In genomic region chr2:164517485-164518221, GRCm38 (mm10) we compare ENCODE assay signal across 9 mouse cellular contexts. TPM values are rescaled to one million over a fixed set of nuclear protein-coding genes. Genes with fewer than 3 reads are reported as not detected.
DNase-seq lines count a peak whose midpoint lies in the region; ATAC-seq and TF ChIP-seq lines count a peak whose summit lies in the region.
"Had no signal": no experiment of that assay in that cellular context is flagged by ENCODE, and none has a peak within 500 bp of the region (broad histone marks: within the 10 kb centered on the region; RNA-seq: fewer than 3 reads in every experiment).

No protein-coding gene starts in this region.

- H3K4me1 ChIP-seq in ES-E14 (ENCODE audit: control insufficient read depth in 2 of 2, insufficient read depth in 2 of 2, low read length in 2 of 2, poor library complexity in 1 of 2) = peaks cover 4 to 6% of the 10 kb centered on the region in 2 experiments; a peak in 3 of 4 replicates
- peaks cover 11% of the 10 kb centered on the region for H3K4me1 ChIP-seq in stomach, embryonic 14.5 days (ENCODE audit: control insufficient read depth, insufficient read depth, low read length)

- DNase-seq in CD4-positive, CD25-positive, alpha-beta regulatory T cell, adult 2 months (ENCODE audit: low read depth, low spot score) = peak; percentile 84
- peak; percentile 66 for DNase-seq in ES-E14 (ENCODE audit: low read depth, low spot score)
- peak; percentile 60 for DNase-seq in cerebellum, adult 9-10 months
- DNase-seq in gastrocnemius, postnatal 25 days = peak; percentile 49
- peak; percentile 65 to 67 for DNase-seq in kidney, postnatal 25 days
- peak; percentile 73 for DNase-seq in lung, postnatal 14 days

- no peaks in the 10 kb centered on the region for H3K27me3 ChIP-seq in stomach, embryonic 14.5 days (ENCODE audit: control insufficient read depth, insufficient read depth, low read length)

- H3K36me3 ChIP-seq in ES-E14 (ENCODE audit: control insufficient read depth, insufficient read depth, low read length, poor library complexity, severe bottlenecking) = no peaks in the 10 kb centered on the region
- H3K36me3 ChIP-seq in stomach, embryonic 14.5 days (ENCODE audit: control insufficient read depth, insufficient read depth, low read length) = no peaks in the 10 kb centered on the region

- H3K9ac ChIP-seq in ES-E14 (ENCODE audit: insufficient read depth, low read depth, low read length, poor library complexity, severe bottlenecking) = no peak overlapping the region
- H3K9ac ChIP-seq in stomach, embryonic 14.5 days (replicated peaks; ENCODE audit: low read depth, low read length) = no peak overlapping the region

- no peak overlapping the region for H3K4me2 ChIP-seq in stomach, embryonic 14.5 days (replicated peaks; ENCODE audit: low read depth, low read length)

- no peaks in the 10 kb centered on the region for H3K9me3 ChIP-seq in ES-E14 (ENCODE audit: control insufficient read depth, insufficient read depth, low read depth, low read length)
- H3K9me3 ChIP-seq in stomach, embryonic 14.5 days (ENCODE audit: control insufficient read depth, low read depth, low read length) = no peaks in the 10 kb centered on the region

- 33% methylated on average over 10 of the region's 10 CpGs for WGBS in stomach, embryonic 14.5 days

- no peak overlapping the region for H3K27ac ChIP-seq in ES-E14 (ENCODE audit: insufficient read depth, low read depth, low read length, poor library complexity, severe bottlenecking)
- peak overlapping the region; percentile 89; the same call in 1 of the 2 replicates for H3K27ac ChIP-seq in stomach, embryonic 14.5 days (ENCODE audit: low read length)

- H3K4me3 ChIP-seq in ES-E14 (ENCODE audit: insufficient read depth in 1 of 2, low read depth in 1 of 2, low read length in 2 of 2, poor library complexity in 1 of 2, severe bottlenecking in 1 of 2) = no peak overlapping the region
- no peak overlapping the region for H3K4me3 ChIP-seq in stomach, embryonic 14.5 days (ENCODE audit: low read depth, low read length)

- in situ Hi-C loops in ES-E14 (cut with MboI; ENCODE audit: low sequenced_read_pairs in 2 of 2, unreplicated experiment in 2 of 2) = no loop called here

- ATAC-seq in CD4-positive, CD25-positive, alpha-beta regulatory T cell, adult 4 months = no peak
- no peak for ATAC-seq in stomach, embryonic 14.5 days (ENCODE audit: insufficient number of reproducible peaks, insufficient read depth, low FRiP score, low read depth)

TF ChIP-seq in ES-E14, 5 proteins besides CTCF, POLR2A, EP300 and RAD21:
- no peak for TF ChIP-seq ZC3H11A (IDR thresholded peaks at IDR 0.05; ENCODE audit: borderline replicate concordance, low read depth, low read length)
- no peak for TF ChIP-seq ZNF384 (IDR thresholded peaks at IDR 0.05; ENCODE audit: low read depth, low read length)
TF ChIP-seq in ES-E14: peak in this region for 0.

RNA-seq across cellular contexts. Expression of gene Pigt, which starts 20.3 kb away (rescaled TPM):
- 10 to 100 TPM; 17.0 to 27.0 TPM for polyA plus RNA-seq in CD4-positive, CD25-positive, alpha-beta regulatory T cell, adult 4 months (2017; shearing (Covaris generic))
- total RNA-seq in ES-E14 (2012; rRNA removed) = 57.2 and 97.3 TPM in 2 replicates
- total RNA-seq in gastrocnemius, postnatal 25 days (2021) = 10 to 100 TPM; 27.7 to 39.4 TPM
- 83.0 and 86.0 TPM in 2 replicates for polyA plus RNA-seq in stomach, embryonic 14.5 days (2014; fragmentation: Nextera tagmentation; extraction: Ambion mirVana)

RNA-seq across cellular contexts. Expression of gene Dbndd2, which starts 31.7 kb away (rescaled TPM):
- 1 to 10 TPM; 3.7 to 4.5 TPM for polyA plus RNA-seq in CD4-positive, CD25-positive, alpha-beta regulatory T cell, adult 4 months (2017; shearing (Covaris generic))
- total RNA-seq in ES-E14 (2012; rRNA removed) = 2.9 and 4.2 TPM in 2 replicates
- total RNA-seq in gastrocnemius, postnatal 25 days (2021) = 10 to 100 TPM; 21.2 to 35.4 TPM
- polyA plus RNA-seq in stomach, embryonic 14.5 days (2014; fragmentation: Nextera tagmentation; extraction: Ambion mirVana) = 8.8 and 17.9 TPM in 2 replicates

RNA-seq across cellular contexts. Expression of gene Trp53tg5, which starts 44.1 kb away (rescaled TPM):
- polyA plus RNA-seq in CD4-positive, CD25-positive, alpha-beta regulatory T cell, adult 4 months (2017; shearing (Covaris generic)) = not detected
- total RNA-seq in ES-E14 (2012; rRNA removed) = 0.22 and 0.26 TPM in 2 replicates
- not detected for total RNA-seq in gastrocnemius, postnatal 25 days (2021)
- not detected in 2 replicates for polyA plus RNA-seq in stomach, embryonic 14.5 days (2014; fragmentation: Nextera tagmentation; extraction: Ambion mirVana)
- total RNA-seq: layer of hippocampus, postnatal 25 days had no signal

RNA-seq across cellular contexts. Expression of gene Wfdc2, which starts 44.6 kb away (rescaled TPM):
- 1 to 10 TPM; 2.2 to 3.0 TPM for polyA plus RNA-seq in CD4-positive, CD25-positive, alpha-beta regulatory T cell, adult 4 months (2017; shearing (Covaris generic))
- total RNA-seq in ES-E14 (2012; rRNA removed) = 41.5 and 58.4 TPM in 2 replicates
- not detected for total RNA-seq in gastrocnemius, postnatal 25 days (2021)
- polyA plus RNA-seq in stomach, embryonic 14.5 days (2014; fragmentation: Nextera tagmentation; extraction: Ambion mirVana) = 241 and 274 TPM in 2 replicates

RNA-seq across cellular contexts. Expression of gene Spint3, which starts 55.6 kb away (rescaled TPM):
- polyA plus RNA-seq in CD4-positive, CD25-positive, alpha-beta regulatory T cell, adult 4 months (2017; shearing (Covaris generic)) = not detected
- not detected in 2 replicates for total RNA-seq in ES-E14 (2012; rRNA removed)
- total RNA-seq in gastrocnemius, postnatal 25 days (2021) = not detected
- not detected in 2 replicates for polyA plus RNA-seq in stomach, embryonic 14.5 days (2014; fragmentation: Nextera tagmentation; extraction: Ambion mirVana)
- total RNA-seq: layer of hippocampus, postnatal 25 days had no signal
